ENCODE assay signal across 8 mouse cellular contexts in genomic region chr12:79092569-79092968, GRCm38 (mm10). TPM values are rescaled to one million over a fixed set of nuclear protein-coding genes. Genes with fewer than 3 reads are reported as not detected.
A peak's percentile ranks its signal among the peaks of the same experiment; 100 is the strongest.
DNase-seq lines count a peak whose midpoint lies in the region; ATAC-seq lines count a peak whose summit lies in the region.

No protein-coding gene starts in this region.

- H3K9me3 ChIP-seq in stomach, embryonic 15.5 days: no peaks in the 10 kb centered on the region
- H3K9me3 ChIP-seq in hindbrain, embryonic 14.5 days (ENCODE audit: control insufficient read depth, low read length): no peaks in the 10 kb centered on the region

- peak; percentile 21 for DNase-seq in ovary, adult 18-20 months (ENCODE audit: low spot score)
- no peak for DNase-seq in ovary, postnatal 10 days (ENCODE audit: low spot score)
- DNase-seq in adrenal gland, adult 18-20 months (ENCODE audit: low spot score in 2 of 2): peak; percentile 60 to 75
- peak; percentile 58 for DNase-seq in gastrocnemius, postnatal 10 days
- DNase-seq in layer of hippocampus, adult 8-10 months (ENCODE audit: low spot score in 2 of 2): peak; percentile 12 to 57
- no peak for DNase-seq in hindbrain, embryonic 14.5 days (ENCODE audit: low spot score)

- peak overlapping the region; percentile 40; the same call in 1 of the 2 replicates for H3K27ac ChIP-seq in stomach, embryonic 15.5 days
- no peak overlapping the region for H3K27ac ChIP-seq in hindbrain, embryonic 14.5 days

- H3K4me3 ChIP-seq in stomach, embryonic 15.5 days (replicated peaks): no peak overlapping the region
- H3K4me3 ChIP-seq in hindbrain, embryonic 14.5 days (replicated peaks; ENCODE audit: low read length): no peak overlapping the region

- 41% methylated on average over 4 of the region's 4 CpGs for WGBS in stomach, embryonic 15.5 days
- 58% methylated on average over 4 of the region's 4 CpGs for WGBS in hindbrain, embryonic 14.5 days

- no peaks in the 10 kb centered on the region for H3K36me3 ChIP-seq in stomach, embryonic 15.5 days
- no peaks in the 10 kb centered on the region for H3K36me3 ChIP-seq in hindbrain, embryonic 14.5 days (replicated peaks; ENCODE audit: control insufficient read depth, insufficient read depth)

- H3K9ac ChIP-seq in stomach, embryonic 15.5 days: no peak overlapping the region
- no peak overlapping the region for H3K9ac ChIP-seq in hindbrain, embryonic 14.5 days

- ATAC-seq in megakaryocyte, adult 5-6 weeks (ENCODE audit: poor library complexity, severe bottlenecking): peak; percentile 66
- peak; percentile 28; the same call in 1 of the 2 replicates for ATAC-seq in stomach, embryonic 15.5 days (ENCODE audit: insufficient read depth, low FRiP score, low read depth)
- no peak for ATAC-seq in hindbrain, embryonic 14.5 days (ENCODE audit: low FRiP score)

- H3K4me1 ChIP-seq in stomach, embryonic 15.5 days: no peaks in the 10 kb centered on the region
- H3K4me1 ChIP-seq in hindbrain, embryonic 14.5 days (replicated peaks; ENCODE audit: control insufficient read depth, insufficient read depth, low read length): peaks cover 6% of the 10 kb centered on the region

- no peaks in the 10 kb centered on the region for H3K27me3 ChIP-seq in stomach, embryonic 15.5 days (replicated peaks)
- no peaks in the 10 kb centered on the region for H3K27me3 ChIP-seq in hindbrain, embryonic 14.5 days (ENCODE audit: control insufficient read depth, insufficient read depth, low read length)

- no peak overlapping the region for H3K4me2 ChIP-seq in stomach, embryonic 15.5 days
- no peak overlapping the region for H3K4me2 ChIP-seq in hindbrain, embryonic 14.5 days (replicated peaks)

RNA-seq across cellular contexts. Expression of gene Pigh, which starts 3.1 kb away (rescaled TPM):
- total RNA-seq in adrenal gland, adult 18-20 months (2021): 1 to 10 TPM; 7.5 to 9.6 TPM
- total RNA-seq in gastrocnemius, postnatal 10 days (2021): 1 to 10 TPM; 2.8 to 3.1 TPM
- 10 to 100 TPM in 3 of 4 experiments, 1 to 10 TPM in 1; 9.9 to 12.7 (median 11.0) TPM for total RNA-seq in layer of hippocampus, adult 8-10 months (2022)
- 17.5 and 18.2 TPM in 2 replicates for total RNA-seq in megakaryocyte, adult 5-6 weeks (2015)
- total RNA-seq in megakaryocyte, adult 5-6 weeks (2017): 17.0 and 18.5 TPM in 2 replicates
- 31.7 and 33.0 TPM in 2 replicates for polyA plus RNA-seq in stomach, embryonic 15.5 days (2015; fragmentation: Nextera tagmentation; extraction: Ambion mirVana)
- polyA plus RNA-seq in hindbrain, embryonic 14.5 days (2014; fragmentation: Nextera tagmentation; extraction: Ambion mirVana): 16.4 and 17.2 TPM in 2 replicates

RNA-seq across cellular contexts. Expression of gene Arg2, which starts 38.0 kb away (rescaled TPM):
- total RNA-seq in adrenal gland, adult 18-20 months (2021): under 1 TPM; 0.48 to 0.50 TPM
- total RNA-seq in gastrocnemius, postnatal 10 days (2021): not detected
- 1 to 10 TPM; 3.5 to 4.9 (median 3.8) TPM for total RNA-seq in layer of hippocampus, adult 8-10 months (2022)
- 11.9 and 15.8 TPM in 2 replicates for total RNA-seq in megakaryocyte, adult 5-6 weeks (2015)
- 5.3 and 6.8 TPM in 2 replicates for total RNA-seq in megakaryocyte, adult 5-6 weeks (2017)
- 1.0 and 1.2 TPM in 2 replicates for polyA plus RNA-seq in stomach, embryonic 15.5 days (2015; fragmentation: Nextera tagmentation; extraction: Ambion mirVana)
- 32.0 and 35.6 TPM in 2 replicates for polyA plus RNA-seq in hindbrain, embryonic 14.5 days (2014; fragmentation: Nextera tagmentation; extraction: Ambion mirVana)

Comparison
In these comparisons a context has a peak if more than half of its experiments do, and no peak if none do; other contexts are left out.
1. DNase-seq: peak in ovary, adult 18-20 months (single experiment), adrenal gland, adult 18-20 months (2 of 2), gastrocnemius, postnatal 10 days (single experiment) and layer of hippocampus, adult 8-10 months (2 of 2); none in ovary, postnatal 10 days (single experiment) and hindbrain, embryonic 14.5 days (single experiment).